Mouse (Mus musculus): ENCODE data around the gene Arhgef18.

GRCm38 (mm10) chr8:3415661-3416060 is 22.9 kb downstream of the Arhgef18 start:
- TF ChIP-seq CTCF (IDR thresholded peaks at IDR 0.05; ENCODE audit: insufficient read depth, low read depth, low read length): no peak
- TF ChIP-seq POLR2A (IDR thresholded peaks at IDR 0.05; ENCODE audit: insufficient read depth, low read depth, low read length): no peak
